Mouse (Mus musculus): Measurements from ENCODE around the gene Man1a.

The Man1a gene

DNA sequence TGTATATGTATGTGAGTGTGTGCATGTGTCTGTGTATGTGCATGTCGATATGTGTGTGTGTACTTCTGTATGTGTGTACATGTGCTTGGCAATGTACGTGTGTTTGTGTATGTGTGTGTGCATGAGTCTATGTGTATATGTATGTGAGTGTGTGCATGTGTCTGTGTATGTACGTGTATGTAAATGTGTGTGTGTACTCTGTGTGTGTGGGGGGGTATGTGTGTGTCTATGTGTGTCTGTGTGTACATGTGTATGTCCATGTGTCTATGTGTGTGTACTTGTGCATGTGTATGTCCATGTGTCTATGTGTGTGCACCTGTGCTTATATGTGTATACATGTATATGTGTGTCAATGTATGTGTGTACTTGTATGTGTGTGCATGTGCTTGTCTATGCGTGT, 15.2 kb downstream of the Man1a start:
- DNase-seq (ENCODE audit: low spot score in 2 of 2), result no peak

- no peak for DNase-seq (ENCODE audit: low spot score in 2 of 2)
Measured at GRCm38 (mm10) chr10:54060587-54060986, 15.8 kb downstream of the Man1a start.

GRCm38 (mm10) chr10:54059679-54060249, 16.6 kb downstream of the Man1a start:
- no peak for DNase-seq (ENCODE audit: low spot score in 2 of 2)

- DNase-seq (ENCODE audit: low spot score in 2 of 2), result no peak
Measured at GRCm38 (mm10) chr10:54059092-54059496, 17.3 kb downstream of the Man1a start.

GRCm38 (mm10) chr10:54058657-54059056, 17.8 kb downstream of the Man1a start:
- DNase-seq (ENCODE audit: low spot score in 2 of 2), result no peak

DNA sequence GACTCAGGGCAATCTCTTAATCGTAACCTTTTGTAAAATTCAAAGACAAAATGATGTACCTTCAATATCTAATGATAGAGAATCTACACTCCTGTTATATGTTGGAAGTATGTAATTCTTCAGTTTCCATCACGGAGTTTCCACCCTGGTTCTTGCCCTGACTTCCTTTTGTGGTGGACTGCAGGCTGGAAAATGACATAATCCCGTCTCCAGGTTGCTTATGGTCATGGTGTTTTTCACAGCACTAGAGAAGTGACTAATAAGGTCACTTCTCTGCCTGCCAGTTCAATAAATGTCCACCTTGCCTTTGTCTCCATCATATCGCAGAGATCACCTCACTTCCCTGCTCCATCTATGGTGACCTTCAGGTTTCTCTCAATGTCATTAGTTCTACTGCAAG, 22.2 kb downstream of the Man1a start:
- no peak for DNase-seq (ENCODE audit: low spot score in 2 of 2)

DNA sequence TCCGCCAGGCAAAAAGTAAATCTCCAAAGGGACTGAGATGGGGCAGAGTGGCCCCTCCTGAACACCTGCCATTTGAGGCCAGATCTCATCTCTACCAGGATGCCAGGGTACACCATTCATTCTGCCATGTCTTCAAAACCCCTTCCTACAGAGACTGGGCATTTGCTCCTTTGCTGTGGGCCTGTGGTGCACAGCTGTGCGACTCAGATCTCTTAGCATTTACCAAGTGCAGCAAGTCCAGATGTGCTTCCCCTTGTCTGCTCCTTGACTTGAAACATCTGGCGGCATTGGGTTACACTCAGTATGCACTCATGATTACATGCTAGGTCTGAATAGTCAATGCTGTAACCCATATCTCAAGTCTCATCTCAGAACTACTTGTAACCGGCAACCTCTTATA, 28.5 kb downstream of the Man1a start:
- DNase-seq (ENCODE audit: low spot score in 2 of 2), result no peak

- DNase-seq (ENCODE audit: low spot score in 2 of 2), result no peak
Measured at GRCm38 (mm10) chr10:54043358-54043757, 33.1 kb downstream of the Man1a start.

DNA sequence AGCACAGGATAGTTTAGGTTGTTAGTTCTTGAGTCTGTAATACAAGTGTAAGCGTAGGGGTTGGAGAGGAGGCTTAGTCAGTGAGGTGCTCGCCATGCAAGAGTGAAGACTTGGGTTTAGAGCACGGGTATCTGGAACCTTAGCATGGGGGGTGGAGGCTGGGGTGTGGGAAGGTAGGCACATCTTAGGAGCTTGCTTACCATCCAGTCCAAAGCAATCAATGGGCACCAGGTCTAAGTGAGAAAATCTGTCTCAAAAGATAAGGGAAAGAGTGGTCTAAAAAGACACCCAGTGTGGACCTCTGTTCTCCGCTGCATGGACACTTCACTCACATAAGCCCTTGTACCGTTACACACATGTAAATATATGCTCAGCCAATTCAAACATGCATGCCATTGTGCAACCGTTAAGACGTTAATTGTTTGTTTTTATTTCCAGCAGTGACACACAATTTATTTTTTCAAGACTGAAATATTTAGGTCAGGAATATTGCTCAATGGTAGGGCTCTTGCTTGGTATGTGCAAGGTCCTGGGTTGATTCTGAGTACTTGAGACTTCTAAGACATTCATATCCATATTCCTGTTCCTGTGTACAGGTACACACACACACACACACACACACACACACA, 34.1 kb downstream of the Man1a start:
- DNase-seq (ENCODE audit: low spot score in 2 of 2), result no peak

GRCm38 (mm10) chr10:54040261-54041165, 35.9 kb downstream of the Man1a start:
- peak; percentile 39 to 45 for DNase-seq (ENCODE audit: low spot score in 2 of 2)

GRCm38 (mm10) chr10:54039754-54040153, 36.7 kb downstream of the Man1a start:
- no peak for DNase-seq (ENCODE audit: low spot score in 2 of 2)

- no peak for DNase-seq (ENCODE audit: low spot score in 2 of 2)
Measured at GRCm38 (mm10) chr10:54038734-54039133, 37.7 kb downstream of the Man1a start.

DNA sequence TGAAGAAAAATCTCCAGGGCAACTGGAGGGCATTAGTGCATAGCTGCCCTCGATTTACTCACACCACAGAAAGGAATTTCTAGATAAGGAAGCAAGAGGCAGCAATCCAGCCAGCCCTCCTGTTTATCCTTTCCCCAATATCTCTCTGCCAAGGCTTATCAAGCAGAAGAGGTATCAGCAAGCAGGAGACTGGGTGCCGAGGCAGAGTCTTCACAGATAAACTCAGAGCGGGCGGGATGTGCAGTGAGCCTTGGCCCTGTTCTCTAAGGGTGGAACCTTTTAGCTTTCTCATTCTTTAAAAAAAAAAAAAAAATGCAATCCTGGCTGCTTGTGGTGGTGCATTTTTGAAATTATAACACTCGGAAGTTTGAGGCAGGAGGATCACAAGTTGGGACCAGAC, 38.2 kb downstream of the Man1a start:
- no peak for DNase-seq (ENCODE audit: low spot score in 2 of 2)

DNA sequence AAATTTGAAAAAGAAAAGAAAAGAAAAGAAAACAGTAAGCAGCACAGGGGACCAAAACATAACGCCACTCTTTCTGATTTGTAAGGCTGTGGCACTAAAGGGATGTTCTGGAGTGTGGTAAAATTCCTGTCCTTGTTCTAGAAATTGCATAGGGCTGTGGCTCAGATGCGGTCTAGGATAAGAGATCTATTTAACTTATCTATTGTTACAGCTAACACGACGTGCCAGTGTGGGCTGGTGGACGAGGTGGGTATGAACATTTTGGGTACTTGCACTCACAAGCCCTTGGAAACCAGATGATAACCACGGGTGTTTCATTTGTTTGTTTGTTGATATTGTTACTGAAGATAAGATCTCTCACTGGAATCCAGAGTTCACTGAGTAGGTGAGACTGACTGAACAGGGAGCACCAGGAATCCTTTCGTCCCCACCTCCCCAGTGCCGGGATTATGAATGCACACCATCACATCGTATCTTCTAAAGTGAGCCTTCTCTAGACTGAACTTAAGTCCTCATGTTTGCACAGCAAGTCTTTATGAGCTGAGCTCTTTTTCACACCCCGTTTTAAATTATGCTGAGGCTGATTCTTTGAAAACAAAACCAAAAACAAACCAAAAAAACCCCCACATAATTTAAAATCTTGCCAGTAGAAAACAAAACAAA, 38.9 kb downstream of the Man1a start:
- DNase-seq (ENCODE audit: low spot score in 2 of 2), result no peak

GRCm38 (mm10) chr10:54035586-54035985, 40.8 kb downstream of the Man1a start:
- DNase-seq (ENCODE audit: low spot score in 2 of 2), result no peak

GRCm38 (mm10) chr10:54034779-54035178, 41.6 kb downstream of the Man1a start:
- DNase-seq (ENCODE audit: low spot score in 2 of 2), result no peak

- DNase-seq (ENCODE audit: low spot score in 2 of 2), result no peak
Measured at GRCm38 (mm10) chr10:54032316-54033092, 43.9 kb downstream of the Man1a start.

GRCm38 (mm10) chr10:54028866-54029265, 47.5 kb downstream of the Man1a start:
- DNase-seq (ENCODE audit: low spot score in 2 of 2), result no peak

GRCm38 (mm10) chr10:54026738-54027427, 49.5 kb downstream of the Man1a start:
- DNase-seq (ENCODE audit: low spot score in 2 of 2), result no peak

DNA sequence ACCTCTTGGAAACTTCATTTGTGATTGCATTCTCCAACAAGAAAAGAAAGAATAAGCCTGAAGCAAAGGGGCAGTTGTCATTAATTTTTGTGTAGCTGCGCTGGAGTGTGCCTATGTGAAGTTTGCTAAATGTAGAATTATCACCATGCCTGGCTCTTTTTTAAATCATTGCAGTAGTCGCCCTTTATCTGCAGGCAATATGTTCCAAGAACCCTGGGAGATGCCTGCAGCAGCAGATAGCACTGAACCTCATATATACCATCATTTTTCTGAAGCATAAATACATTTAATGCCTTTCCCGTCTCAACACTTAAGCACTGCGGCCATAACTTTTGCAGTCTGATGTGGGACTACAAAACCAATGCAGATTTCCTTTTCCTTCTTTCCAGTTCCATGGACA, 50.3 kb downstream of the Man1a start:
- no peak for DNase-seq (ENCODE audit: low spot score in 2 of 2)

DNA sequence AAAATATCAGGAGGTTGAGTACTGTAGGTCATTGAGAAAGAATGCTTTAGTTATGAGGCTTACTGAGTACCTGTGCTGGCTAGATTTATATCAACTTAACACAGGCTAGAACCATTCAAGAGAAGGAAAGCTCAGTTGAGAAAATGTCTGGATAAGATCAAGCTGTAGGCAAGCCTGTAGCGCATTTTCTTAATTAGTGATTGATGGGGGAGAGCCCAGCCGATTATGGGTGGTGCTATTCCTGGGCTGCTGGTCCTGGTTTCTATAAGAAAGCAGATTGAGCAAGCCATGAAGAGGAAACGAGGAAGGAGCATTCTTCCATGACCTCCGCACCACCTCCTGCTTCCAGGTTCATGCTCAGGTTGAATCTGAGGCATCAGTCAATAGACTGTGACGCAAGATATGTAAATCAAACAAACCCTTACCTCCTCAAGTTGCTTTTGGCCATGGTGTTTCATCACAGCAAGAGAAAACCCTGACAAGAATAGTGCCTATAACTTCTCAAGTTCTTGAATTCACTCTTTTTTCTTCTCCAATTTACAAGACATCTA, 58.4 kb downstream of the Man1a start:
- no peak for DNase-seq (ENCODE audit: low spot score in 2 of 2)

Measured in spleen, postnatal 14 days (tissue).